Mouse (Mus musculus) megakaryocyte, embryonic 14.5 days (primary cell): Measurements from ENCODE around the gene Spn. TPM values are rescaled to one million over a fixed set of nuclear protein-coding genes. Genes with fewer than 3 reads are reported as not detected.

Experiments used
- H3K27me3 ChIP-seq: replicated peaks from 2 replicates; pipeline ENCODE3; 2012; ENCODE audit warnings: inconsistent platforms
- H3K36me3 ChIP-seq: replicated peaks from 2 replicates; pipeline ENCODE3; 2012; ENCODE audit warnings: low read length, inconsistent platforms, mixed read lengths
- H3K4me1 ChIP-seq: 2 replicates; pipeline ENCODE4 v1.6.1; 2012; ENCODE audit warnings: inconsistent platforms
- H3K4me3 ChIP-seq: replicated peaks from 2 replicates; pipeline ENCODE3; 2012; ENCODE audit warnings: moderate library complexity, mild to moderate bottlenecking, inconsistent platforms
- H3K9me3 ChIP-seq: 2 replicates; pipeline ENCODE4 v1.6.1; 2012; ENCODE audit warnings: inconsistent platforms
- FLI1 ChIP-seq: IDR thresholded peaks from 2 replicates; pipeline ENCODE4 v1.6.1; 2012; ENCODE audit warnings: low read length, inconsistent platforms, mixed read lengths
- GATA1 ChIP-seq: IDR thresholded peaks from 3 replicates; pipeline ENCODE4 v1.6.1; 2012; ENCODE audit warnings: mixed read lengths, low read length, inconsistent platforms, borderline replicate concordance
- polyA plus RNA-seq: library from polyadenylated mRNA; stranded (reverse); fragments of >175 nt; gene quantifications from 2 replicates; pipeline ENCODE4 v1.2.3, GENCODE M21; 2012; ENCODE audit warnings: low replicate concordance; ENCODE audit not compliant: insufficient read depth

Spn gene
- polyA plus RNA-seq, 1 experiment = 17.4 TPM

DNA sequence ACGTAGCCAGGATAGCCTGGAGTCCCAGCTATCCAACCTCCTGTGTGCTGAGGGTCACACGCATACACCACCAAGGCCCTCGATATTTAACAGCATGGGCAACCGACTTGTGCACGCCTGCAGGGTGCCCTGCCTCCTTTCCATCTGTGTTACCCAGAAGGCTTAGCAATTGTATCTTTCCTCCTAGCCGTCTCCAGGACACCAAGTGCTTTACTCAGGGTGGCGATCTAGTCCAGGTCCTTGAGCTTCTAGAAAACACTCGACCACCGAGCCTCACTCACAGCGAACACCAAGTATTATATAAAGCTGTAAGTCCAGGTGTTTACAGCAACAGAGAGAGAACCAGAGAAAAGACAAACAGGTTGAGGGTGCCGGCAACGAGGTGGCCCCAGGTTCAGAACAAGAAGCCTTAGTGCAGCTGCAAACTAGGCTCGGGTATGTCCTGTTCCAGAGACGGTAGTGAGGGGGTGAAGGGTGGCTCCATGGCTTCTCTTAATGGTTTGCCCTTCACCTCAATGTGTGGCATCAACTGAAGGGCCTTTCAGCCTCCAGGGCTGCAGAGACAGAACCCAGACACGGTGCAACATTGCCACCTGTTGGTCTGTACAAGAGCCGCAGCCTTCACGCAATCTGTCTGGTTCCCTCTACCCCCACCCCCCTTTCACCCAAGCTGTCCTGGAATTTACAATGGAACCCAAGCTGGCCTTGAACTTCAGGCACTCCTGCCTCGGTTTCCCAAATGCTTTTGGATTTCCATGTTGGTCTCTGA, 27.2 kb downstream of the Spn start:
- H3K4me3 ChIP-seq = no peak overlapping the region
- H3K4me1 ChIP-seq = peaks cover 65% of the 10 kb centered on the region
- no peaks in the 10 kb centered on the region for H3K36me3 ChIP-seq
- H3K9me3 ChIP-seq = no peaks in the 10 kb centered on the region
- no peak for TF ChIP-seq FLI1
- peaks cover 14% of the 10 kb centered on the region for H3K27me3 ChIP-seq

DNA sequence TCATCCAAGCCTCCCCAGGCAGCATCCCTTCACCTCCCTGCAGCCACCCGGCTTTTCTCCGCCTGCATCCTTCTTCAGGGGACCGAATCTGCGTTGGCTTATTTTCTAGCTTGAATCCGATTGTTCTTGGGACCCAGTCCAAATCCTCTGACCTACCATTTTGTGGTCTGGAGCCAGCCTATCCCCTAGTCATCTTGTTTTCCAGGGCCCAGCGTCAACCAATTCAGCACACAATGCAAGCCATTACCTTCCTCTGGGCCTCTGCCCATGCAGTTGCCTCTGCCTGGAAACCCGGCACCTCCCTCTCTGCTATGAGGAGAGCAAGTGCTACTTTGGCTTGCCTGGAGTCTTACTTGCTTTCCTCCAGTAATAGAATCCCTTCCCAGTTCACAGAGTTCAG, 32.1 kb downstream of the Spn start:
- Histone ChIP-seq H3K9me3 (no peaks in the 10 kb centered on the region), H3K4me1 (peaks cover 61% of the 10 kb centered on the region), H3K36me3 (no peaks in the 10 kb centered on the region), H3K27me3 (peaks cover 16% of the 10 kb centered on the region), H3K4me3 (no peak overlapping the region)
- TF ChIP-seq FLI1 = no peak
- TF ChIP-seq GATA1 = no peak

DNA sequence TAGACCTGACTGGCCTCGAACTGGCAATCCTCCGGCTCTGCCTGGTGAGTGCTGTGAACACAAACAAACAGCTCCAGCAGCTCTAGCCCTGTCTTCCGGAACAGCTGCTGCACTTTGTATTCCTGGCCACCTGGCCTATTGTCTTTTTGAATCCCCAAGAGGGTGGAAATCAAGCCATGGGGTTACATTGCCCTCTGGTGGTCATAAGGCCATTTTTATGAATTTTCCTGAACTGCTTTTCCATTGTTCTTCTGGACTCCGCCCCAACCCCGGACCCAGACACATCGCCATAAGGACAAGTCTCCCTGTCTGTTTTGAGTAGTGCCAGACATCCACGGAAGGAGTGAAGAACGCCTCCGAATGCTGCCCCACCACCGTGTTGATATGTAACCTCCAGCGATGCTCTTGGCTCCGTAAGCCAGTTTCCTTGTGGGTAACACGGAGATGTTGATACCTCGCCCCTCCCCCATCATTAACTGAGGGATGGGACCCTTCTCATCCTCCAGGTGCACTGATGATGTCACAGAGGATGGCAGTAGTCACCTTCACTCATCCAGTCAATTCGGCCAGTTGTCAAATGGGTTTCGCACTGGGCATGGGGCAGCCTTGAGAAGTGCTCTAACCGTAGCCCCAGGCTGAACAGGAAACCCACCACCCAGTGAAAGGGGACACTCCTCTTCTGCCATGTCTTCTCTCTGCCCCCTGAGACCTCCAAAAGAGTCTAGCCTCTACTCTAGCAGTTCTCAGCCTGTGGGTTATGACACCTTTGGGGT, 32.9 kb downstream of the Spn start:
- peaks cover 62% of the 10 kb centered on the region for H3K4me1 ChIP-seq
- H3K9me3 ChIP-seq = no peaks in the 10 kb centered on the region
- H3K4me3 ChIP-seq = peak overlapping the region; percentile 84
- H3K36me3 ChIP-seq = no peaks in the 10 kb centered on the region
- peaks cover 18% of the 10 kb centered on the region for H3K27me3 ChIP-seq
- TF ChIP-seq FLI1 (no peak), GATA1 (no peak)

DNA sequence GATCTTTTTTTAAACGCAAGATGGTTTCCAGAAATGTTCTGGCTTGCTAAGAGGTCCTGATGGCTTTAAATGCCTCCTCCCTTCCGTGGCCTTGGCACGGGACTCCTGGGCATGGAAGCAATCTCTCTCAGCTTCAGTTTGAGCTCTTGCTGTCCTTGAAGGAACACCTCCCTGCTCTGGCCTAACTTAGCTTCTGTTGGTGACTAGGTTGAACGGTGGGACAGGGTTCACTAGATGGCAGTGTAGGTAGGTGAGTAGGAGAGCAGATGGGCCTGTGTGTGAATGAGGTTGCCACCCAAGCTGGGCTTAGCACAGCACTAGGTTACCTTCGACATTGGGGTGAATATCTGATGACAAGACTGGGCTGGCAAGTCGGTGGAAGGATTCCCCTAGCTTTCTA, 33.7 kb downstream of the Spn start:
- TF ChIP-seq FLI1 = no peak
- no peak for TF ChIP-seq GATA1
- H3K9me3 ChIP-seq = 0 out of 2 replicates have a peak, but pooled peaks cover under 1% of the 10 kb centered on the region
- peaks cover 18% of the 10 kb centered on the region for H3K27me3 ChIP-seq
- no peak overlapping the region for H3K4me3 ChIP-seq
- H3K36me3 ChIP-seq = no peaks in the 10 kb centered on the region
- peaks cover 61% of the 10 kb centered on the region for H3K4me1 ChIP-seq

DNA sequence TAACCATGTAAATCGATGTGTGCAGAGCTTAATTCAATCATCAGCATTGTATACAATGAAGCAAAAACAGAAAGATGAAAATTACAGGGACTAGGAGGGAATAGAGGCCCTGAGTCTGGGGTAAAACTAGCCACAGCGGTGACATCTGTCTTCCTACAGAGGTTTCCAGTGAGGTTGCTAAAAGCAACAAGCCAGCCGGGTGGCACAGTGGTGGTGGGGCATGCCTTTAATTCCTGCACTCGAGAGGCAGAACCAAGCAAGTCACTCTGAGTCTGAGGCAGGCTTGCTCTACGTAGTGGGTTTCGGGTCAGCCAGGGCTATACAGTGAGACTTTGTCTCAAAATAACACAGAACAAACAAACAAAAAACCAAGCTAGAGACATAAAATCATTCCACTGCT, 35.5 kb downstream of the Spn start:
- no peak overlapping the region for H3K4me3 ChIP-seq
- TF ChIP-seq FLI1 = no peak
- no peak for TF ChIP-seq GATA1
- peaks cover 3% of the 10 kb centered on the region for H3K36me3 ChIP-seq
- H3K27me3 ChIP-seq = peaks cover 15% of the 10 kb centered on the region
- peaks cover 5% of the 10 kb centered on the region; the same call in 1 of the 2 replicates for H3K9me3 ChIP-seq
- H3K4me1 ChIP-seq = peaks cover 67% of the 10 kb centered on the region

DNA sequence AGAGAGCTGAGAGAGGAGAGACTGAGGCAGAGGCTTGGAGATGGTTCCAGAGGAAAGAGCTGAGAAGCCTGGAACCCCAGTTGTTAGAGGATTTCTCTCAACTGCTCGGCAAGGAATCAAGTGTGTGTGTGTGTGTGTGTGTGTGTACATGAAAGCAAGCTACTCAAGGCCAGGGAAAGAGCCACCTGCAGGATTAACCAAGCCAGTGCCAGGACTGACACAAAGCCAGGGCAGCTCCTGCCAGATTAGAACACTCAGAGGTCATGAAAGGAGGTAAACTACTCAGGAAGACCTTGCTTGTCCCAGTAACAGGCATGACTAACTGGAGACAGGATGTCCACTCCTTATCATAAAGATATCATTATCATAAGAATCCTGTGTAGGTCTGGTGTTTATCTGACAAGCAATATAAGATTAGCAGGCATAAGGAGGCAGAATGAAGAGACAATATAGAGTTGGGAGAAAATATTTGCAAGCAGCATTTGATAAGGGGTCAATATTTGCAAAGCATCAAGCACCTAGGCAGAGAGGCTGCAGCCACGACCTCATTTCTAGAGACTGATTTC, 36.1 kb downstream of the Spn start:
- peaks cover 65% of the 10 kb centered on the region for H3K4me1 ChIP-seq
- peaks cover 3% of the 10 kb centered on the region for H3K36me3 ChIP-seq
- no peak overlapping the region for H3K4me3 ChIP-seq
- peaks cover 11% of the 10 kb centered on the region for H3K27me3 ChIP-seq
- TF ChIP-seq GATA1 (no peak), FLI1 (no peak)
- peaks cover 5% of the 10 kb centered on the region; the same call in 1 of the 2 replicates for H3K9me3 ChIP-seq

DNA sequence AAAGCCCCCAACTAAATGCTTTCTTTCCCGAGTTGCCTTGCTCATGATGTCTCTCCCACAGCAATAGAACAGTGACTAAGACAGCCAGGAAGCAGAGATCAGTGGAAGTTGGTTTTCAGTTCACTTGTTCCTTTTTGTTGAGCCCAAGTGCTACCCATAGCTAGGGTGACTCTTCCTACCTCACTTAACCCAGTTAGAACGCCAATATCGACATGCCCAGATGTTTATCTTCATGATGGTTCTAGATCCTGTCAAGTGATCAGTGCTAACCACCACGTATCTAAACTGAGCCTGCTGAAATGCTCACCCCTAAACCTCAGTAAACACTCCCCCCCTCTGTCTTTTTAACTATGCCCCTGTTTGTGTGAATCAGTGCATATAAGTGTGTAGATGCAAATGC, 38.1 kb downstream of the Spn start:
- Histone ChIP-seq H3K27me3 (peaks cover 2% of the 10 kb centered on the region), H3K36me3 (peaks cover 19% of the 10 kb centered on the region), H3K4me1 (peaks cover 54% of the 10 kb centered on the region), H3K4me3 (no peak overlapping the region), H3K9me3 (peaks cover 8% of the 10 kb centered on the region; the same call in 1 of the 2 replicates)
- TF ChIP-seq GATA1 (no peak), FLI1 (no peak)

DNA sequence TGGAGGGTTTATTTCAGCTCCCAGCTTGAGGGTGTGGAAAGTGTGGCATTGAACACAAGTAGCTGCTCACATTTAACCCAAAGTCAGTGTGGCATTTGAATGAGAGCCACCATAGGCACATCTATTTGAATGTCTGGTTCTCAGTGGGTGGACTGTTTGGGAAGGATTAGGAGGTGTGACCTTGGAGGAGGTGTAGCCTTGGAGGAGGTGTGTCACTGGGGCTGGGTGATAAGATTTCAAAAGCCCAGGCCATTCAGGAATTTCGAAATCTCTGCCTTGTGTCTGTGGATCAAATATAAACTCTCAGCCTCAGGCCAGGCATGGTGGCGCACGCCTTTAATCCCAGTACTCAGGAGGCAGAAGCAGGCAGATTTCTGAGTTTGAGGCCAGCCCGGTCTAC, 38.7 kb downstream of the Spn start:
- H3K27me3 ChIP-seq = peaks cover 2% of the 10 kb centered on the region
- H3K4me1 ChIP-seq = peaks cover 54% of the 10 kb centered on the region
- no peak for TF ChIP-seq GATA1
- TF ChIP-seq FLI1 = no peak
- peaks cover 25% of the 10 kb centered on the region for H3K36me3 ChIP-seq
- H3K9me3 ChIP-seq = peaks cover 8% of the 10 kb centered on the region; the same call in 1 of the 2 replicates
- no peak overlapping the region for H3K4me3 ChIP-seq

DNA sequence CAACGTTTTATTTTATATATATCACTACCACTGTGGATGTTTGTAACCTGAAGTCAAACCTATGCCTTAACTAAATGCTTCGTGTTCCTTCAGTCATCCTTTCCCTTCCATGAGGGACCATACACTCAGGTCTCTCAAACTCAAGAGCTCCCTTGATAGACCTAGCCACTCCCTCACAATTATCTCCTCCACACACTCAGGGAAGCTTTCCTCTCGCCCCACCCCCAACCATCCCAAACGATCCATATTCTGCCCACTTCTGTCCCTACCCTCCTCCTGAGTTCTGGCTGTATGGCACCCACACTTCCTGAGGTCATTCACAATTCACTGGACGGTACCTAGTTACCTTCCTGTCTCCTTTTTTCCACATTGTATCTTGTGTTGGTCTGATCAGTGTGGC, 39.1 kb downstream of the Spn start:
- TF ChIP-seq FLI1 (no peak), GATA1 (no peak)

More for the DNA sequence above, 39.1 kb downstream of the Spn start:
- H3K4me3 ChIP-seq = no peak overlapping the region
- peaks cover 55% of the 10 kb centered on the region for H3K4me1 ChIP-seq
- H3K36me3 ChIP-seq = peaks cover 29% of the 10 kb centered on the region
- H3K27me3 ChIP-seq = peaks cover 2% of the 10 kb centered on the region
- peaks cover 8% of the 10 kb centered on the region; the same call in 1 of the 2 replicates for H3K9me3 ChIP-seq
